Mouse (Mus musculus) liver, postnatal 0 days (tissue): ENCODE results near the gene Rexo1.

Experiments used
- CTCF ChIP-seq: sonication (generic); IDR thresholded peaks from 2 replicates; pipeline ENCODE4 v1.5.1; 2016; ENCODE audit warnings: antibody characterized with exemption, low read depth
- EP300 ChIP-seq: IDR thresholded peaks from 2 replicates; pipeline ENCODE4 v1.6.1; 2016; ENCODE audit warnings: antibody characterized with exemption, low read depth, mild to moderate bottlenecking

DNA sequence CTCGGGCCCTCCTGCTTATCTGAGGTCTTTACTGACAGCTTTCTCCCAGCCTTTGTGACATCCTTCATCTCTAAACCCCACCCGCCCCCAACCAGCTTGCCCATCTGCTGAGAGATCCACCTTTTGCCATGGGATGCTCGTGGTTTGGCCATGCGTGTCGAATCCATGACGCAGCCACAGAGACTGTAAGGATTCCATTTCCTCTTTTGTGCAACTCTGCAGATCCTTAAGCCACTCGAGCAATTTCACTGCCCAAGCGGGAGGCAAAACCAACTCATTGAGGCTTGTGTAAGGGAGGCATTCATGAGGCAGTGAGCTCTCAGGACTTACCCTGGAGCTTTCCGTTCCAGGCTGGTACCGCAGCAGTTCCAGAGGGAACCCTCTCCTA is 51.1 kb downstream of the Rexo1 start:
- TF ChIP-seq CTCF (no peak), EP300 (no peak)
